Mouse (Mus musculus) brain, adult 10 weeks (tissue): ENCODE data around the gene Slc25a38. TPM values are rescaled to one million over a fixed set of nuclear protein-coding genes. Genes with fewer than 3 reads are reported as not detected.

Experiments
- polyA plus RNA-seq: library from polyadenylated mRNA; stranded (reverse); fragments of 350-450 nt; fragmentation: Illumina TruSeq; extraction: RNeasy Lipid Tissue Mini Kit (QIAGEN cat#74804); gene quantifications from one replicate; pipeline ENCODE4 v1.2.3, GENCODE M21; 2015; ENCODE audit warnings: low read depth, low replicate concordance

The Slc25a38 gene
- polyA plus RNA-seq = 32.2 TPM

DNA sequence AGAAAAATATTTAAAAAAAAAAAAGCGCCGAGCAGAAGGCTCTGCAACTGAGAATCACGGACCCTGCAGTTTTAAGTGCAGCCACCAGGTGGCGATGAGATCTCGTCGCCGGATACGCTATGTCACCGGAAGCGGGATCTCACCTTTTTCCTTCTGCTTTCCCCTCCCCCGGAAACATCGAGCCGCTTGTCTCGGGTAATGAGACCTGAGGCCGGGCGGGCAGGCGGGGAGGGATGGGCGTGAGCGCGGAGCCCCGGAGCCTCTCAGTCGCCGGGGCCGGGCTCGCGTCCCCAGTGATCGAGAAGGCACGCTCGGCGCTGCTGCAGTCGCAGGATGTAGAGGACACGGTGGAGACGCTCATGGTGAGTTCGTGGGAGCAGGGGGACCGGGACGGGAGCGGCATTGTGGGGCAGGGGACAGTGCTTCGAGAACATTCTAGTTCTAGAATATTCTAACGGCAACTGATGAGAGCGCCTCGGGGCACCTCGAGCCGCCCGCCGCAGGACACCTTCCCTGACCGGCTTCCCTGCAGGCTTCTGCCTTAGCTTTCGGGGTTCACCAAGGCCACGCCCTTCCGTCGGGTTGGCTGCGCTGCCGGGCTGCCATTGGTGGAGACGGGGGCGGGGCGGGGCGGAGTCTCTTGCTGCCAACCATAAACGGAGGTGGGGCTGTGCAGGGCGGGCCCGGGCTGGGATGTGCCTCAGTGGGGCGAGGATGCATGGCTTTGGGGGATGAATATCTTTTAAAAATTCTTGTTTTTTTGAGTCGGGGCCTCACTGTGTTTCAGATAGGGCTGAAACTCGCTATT is at the start of gene Slc25a38:
Gene Slc25a38, plus strand, starts transcription at position 164 of the 808 bp plus-strand sequence.

DNA sequence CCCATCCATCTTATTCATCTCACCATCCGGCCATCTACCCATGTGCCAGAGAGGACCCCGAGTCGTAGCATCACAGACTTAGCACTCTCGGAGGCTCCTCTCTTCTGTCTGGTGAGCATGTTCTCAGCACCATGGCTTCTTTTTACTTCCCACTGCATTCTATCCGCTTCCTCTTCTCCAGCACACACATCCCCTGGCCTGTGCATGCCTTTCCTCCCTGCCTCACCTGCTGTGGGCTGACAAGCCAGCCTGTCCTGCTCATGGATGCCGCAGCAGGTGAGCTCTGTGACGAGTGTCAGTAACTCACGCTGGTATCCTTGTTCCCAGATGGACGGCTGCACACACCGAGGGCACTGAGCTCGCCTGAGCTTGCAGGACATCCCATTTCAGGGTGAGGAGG is 40.4 kb upstream of the Slc25a38 start, which contains the start of gene Cx3cr1:
Gene Cx3cr1, minus strand, starts transcription at position 101 of the 400 bp plus-strand sequence.

DNA sequence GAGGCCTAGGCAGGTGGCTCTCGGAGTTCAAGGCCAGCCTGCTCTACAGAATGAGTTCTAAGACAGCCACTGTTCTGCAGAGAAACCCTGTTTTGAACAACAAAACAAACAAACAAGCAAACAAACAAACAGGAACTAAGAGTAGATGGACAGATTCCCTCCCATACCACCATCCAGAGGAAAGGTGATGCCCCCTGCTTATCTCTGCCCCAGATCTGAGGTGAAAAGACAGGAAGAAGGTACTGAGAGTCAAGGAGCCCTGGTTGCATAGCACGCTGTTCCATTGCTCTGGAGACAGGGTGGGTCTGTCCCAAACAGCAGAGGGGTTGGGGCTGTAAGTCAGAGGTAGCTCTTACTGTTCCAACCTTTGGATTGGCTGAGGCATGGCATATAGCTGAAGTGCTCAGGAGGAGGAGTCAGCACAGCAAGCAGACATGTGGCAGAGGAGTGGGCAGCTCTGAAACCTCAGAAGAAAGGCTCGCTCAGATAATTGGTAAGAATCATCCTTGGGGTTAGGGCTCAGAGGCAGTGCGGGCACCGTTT is 18.4 kb upstream of the Slc25a38 start, which contains the start of gene Ccr8:
Gene Ccr8, plus strand, starts transcription at position 419 of the 543 bp plus-strand sequence.

DNA sequence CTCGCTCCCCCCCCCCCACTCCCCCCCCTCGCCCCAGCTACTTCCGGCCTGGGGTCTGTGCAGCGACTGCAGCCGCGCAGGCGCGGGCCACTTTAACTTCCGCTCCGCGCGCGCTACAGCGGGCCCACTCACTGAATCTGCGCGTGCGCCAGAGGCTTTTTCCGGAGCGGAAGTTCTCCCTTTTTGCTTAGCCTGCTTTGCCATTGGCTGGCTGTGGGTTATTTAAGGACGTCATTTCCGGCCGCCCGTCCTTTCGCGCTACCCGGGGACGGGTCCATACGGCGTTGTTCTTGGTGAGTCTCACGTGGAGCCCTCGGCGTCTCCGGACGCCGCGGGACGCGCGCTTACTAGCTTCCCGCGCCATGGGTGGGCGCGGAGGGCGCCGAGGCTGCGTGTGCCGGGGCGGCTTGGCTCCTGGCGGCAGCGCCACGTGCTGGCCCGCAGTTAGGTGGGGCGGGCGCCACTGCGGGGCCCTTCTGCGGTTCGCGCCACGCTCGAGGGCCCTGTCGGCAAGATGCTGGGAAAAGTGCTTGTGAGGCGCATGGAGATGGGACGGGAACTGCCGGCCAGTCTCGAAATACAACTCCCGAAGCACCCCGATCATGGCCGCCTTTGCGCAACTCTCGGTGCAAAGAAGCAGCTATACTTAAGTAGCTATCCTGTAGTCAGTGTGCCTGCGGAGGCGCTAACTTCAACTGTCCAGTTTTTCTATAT is 17.5 kb downstream of the Slc25a38 start, which contains the start of gene Rpsa:
Gene Rpsa, plus strand, starts transcription at position 152 of the 714 bp plus-strand sequence.

DNA sequence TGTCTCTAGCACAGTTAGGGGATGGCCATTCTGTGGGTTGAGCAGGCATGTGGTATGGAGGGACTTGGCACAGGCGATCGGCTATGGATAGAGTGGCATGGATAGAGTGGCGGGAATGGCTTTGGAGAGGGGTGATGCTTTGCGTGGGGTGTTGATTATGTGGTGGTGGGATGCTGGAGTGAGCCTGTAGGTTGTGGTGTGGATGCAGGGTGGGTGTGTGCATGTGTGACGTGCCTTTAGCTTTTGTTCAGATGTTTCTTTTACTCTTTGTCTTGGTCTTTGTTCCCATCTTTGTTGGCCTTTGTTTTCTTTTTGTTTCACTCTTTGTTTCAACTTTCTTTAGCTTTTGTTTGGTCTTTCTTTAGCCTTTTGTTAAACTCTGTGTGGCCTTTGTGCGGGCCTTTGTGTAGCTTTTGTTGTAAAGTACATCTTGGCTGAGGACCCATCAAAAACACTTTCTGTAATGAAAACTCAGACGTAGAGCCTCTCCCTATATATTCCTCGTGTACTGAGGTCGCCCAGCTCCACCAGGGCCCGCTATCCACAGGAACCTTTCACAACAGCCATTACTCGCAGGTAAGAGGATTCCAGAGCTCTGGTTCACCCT is 39.2 kb downstream of the Slc25a38 start, which contains the start of gene Mobp:
Gene Mobp, plus strand, starts transcription at position 486 of the 607 bp plus-strand sequence.

Other genes starting within 250 kb of the Slc25a38 start
- gene Wdr48, start 215.5 kb upstream of the Slc25a38 start, polyA plus RNA-seq = 56.5 TPM
- 21.4 TPM for gene Gorasp1, start 172.8 kb upstream of the Slc25a38 start, polyA plus RNA-seq
- gene Ttc21a, start 172.8 kb upstream of the Slc25a38 start, polyA plus RNA-seq = 1.7 TPM
- gene Csrnp1, start 125.7 kb upstream of the Slc25a38 start, polyA plus RNA-seq = 12.4 TPM
- gene Xirp1, start 86.8 kb upstream of the Slc25a38 start, polyA plus RNA-seq = 0.12 TPM
- 37.9 TPM for gene Cx3cr1, start 40.5 kb upstream of the Slc25a38 start, polyA plus RNA-seq
- not detected for gene Ccr8, start 18.3 kb upstream of the Slc25a38 start, polyA plus RNA-seq
- 1,074 TPM for gene Rpsa, start 17.3 kb downstream of the Slc25a38 start, polyA plus RNA-seq
- 1,305 TPM for gene Mobp, start 39.3 kb downstream of the Slc25a38 start, polyA plus RNA-seq
- gene Myrip, start 191.1 kb downstream of the Slc25a38 start, polyA plus RNA-seq = 32.7 TPM